Mouse (Mus musculus) kidney, adult 10 weeks (tissue): ENCODE data around the gene Nxt1. TPM values are rescaled to one million over a fixed set of nuclear protein-coding genes. Genes with fewer than 3 reads are reported as not detected.

Experiments used
- polyA plus RNA-seq: library from polyadenylated mRNA; stranded (reverse); fragments of 350-450 nt; fragmentation: Illumina TruSeq; extraction: RNeasy Lipid Tissue Mini Kit (QIAGEN cat#74804); gene quantifications from one replicate; pipeline ENCODE4 v1.2.3, GENCODE M21; 2014; ENCODE audit warnings: low read depth, low replicate concordance

Nxt1 gene
- polyA plus RNA-seq = 4.1 TPM

GRCm38 (mm10) chr2:148672199-148673096 lies at the start of gene Nxt1:
Gene Nxt1 (plus strand): TSS chr2:148672601.

GRCm38 (mm10) chr2:148680775-148681291 lies 8.4 kb downstream of the Nxt1 start, which contains the start of gene Gzf1:
Gene Gzf1 (plus strand): TSS chr2:148681023.

Other genes starting within 250 kb of the Nxt1 start
- gene Cd93, start 229.0 kb upstream of the Nxt1 start, polyA plus RNA-seq = 20.2 TPM
- gene Gzf1, start 8.4 kb downstream of the Nxt1 start, polyA plus RNA-seq = 38.2 TPM
- 3.8 TPM for gene Napb, start 59.9 kb downstream of the Nxt1 start, polyA plus RNA-seq
- gene Cstl1, start 77.8 kb downstream of the Nxt1 start, polyA plus RNA-seq = not detected
- gene Cst11, start 98.9 kb downstream of the Nxt1 start, polyA plus RNA-seq = not detected
- gene 8030411F24Rik, start 109.4 kb downstream of the Nxt1 start, polyA plus RNA-seq = not detected
- gene Cst12, start 116.8 kb downstream of the Nxt1 start, polyA plus RNA-seq = not detected
- gene Cst8, start 126.2 kb downstream of the Nxt1 start, polyA plus RNA-seq = 3.7 TPM
- gene Cst13, start 147.5 kb downstream of the Nxt1 start, polyA plus RNA-seq = not detected
- not detected for gene Cst9, start 162.5 kb downstream of the Nxt1 start, polyA plus RNA-seq
- gene 9230104L09Rik, start 192.4 kb downstream of the Nxt1 start, polyA plus RNA-seq = not detected
- gene Cst3, start 203.1 kb downstream of the Nxt1 start, polyA plus RNA-seq = 32.9 TPM